Mouse (Mus musculus): Measurements from ENCODE around the gene Hivep3.

Hivep3 gene

DNA sequence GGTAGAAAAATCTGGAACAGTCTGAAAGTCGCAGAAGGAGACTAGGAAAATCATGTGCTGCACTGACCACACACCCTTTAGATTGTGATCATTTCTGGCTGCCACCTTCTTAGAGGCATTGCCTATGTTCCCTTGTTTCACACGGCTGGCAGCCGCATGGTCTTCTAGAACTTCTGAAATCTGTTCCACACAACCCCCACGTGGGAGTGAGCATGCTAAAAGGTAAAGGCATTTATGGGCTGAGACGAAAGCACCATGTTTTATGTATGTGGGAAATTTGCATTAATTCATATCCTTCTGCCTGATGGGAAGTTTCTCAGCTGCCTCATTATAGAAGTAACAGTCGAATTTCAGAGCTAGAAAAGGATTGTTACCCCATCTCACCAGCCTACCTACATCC lies 140.4 kb downstream of the Hivep3 start:
- DNase-seq (ENCODE audit: low spot score) = no peak

DNA sequence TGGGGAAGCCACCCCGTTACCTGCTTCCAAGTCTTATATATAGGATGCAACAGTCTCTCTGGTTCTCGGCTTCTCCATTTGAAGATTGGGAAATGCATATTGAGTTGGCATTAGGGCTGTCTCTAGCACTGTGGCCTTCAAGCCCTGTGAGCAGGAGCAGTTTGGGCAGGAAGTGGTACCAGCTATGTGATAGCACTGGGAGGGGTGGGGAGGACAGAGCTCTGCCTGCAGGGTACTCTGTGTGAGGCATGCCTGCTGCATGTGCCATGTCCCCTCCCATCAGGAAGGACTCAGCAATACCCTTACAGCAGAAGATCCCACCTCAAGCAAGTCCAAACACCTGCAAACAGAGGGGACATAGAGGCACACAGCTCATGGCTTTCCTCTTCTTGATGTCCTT lies 142.0 kb downstream of the Hivep3 start:
- DNase-seq (ENCODE audit: low spot score) = no peak

DNA sequence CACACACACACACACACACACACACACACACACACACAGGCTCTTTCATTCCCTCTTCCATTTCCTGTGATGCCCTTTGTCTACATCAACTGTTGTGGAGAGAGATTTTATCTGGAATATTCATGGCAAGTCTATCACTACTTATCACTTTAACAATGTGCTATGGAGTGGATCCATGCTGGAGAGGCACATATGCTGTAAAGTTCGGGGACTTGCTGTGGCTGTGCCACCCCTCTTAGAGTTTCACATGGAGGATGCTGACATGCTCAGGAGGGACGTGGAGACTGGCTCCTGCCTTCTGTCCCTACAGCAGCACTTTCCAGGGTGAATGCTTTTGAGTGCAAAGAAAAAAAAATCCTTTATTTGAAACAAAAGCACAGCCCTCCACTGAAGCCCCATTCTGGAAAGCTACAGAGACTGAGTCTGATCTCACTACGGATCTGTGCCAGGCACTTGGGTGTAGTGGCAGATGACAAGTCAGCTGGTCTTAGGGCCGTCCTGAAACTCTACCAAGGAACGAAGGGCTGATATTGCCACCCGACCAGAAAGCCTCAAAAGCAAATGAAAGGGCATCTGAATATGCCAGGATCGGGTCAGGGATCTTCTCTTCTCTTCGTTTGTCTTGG lies 143.1 kb downstream of the Hivep3 start:
- DNase-seq (ENCODE audit: low spot score) = no peak

GRCm38 (mm10) chr4:119878218-119878617 lies 144.6 kb downstream of the Hivep3 start:
- DNase-seq (ENCODE audit: low spot score) = no peak

DNA sequence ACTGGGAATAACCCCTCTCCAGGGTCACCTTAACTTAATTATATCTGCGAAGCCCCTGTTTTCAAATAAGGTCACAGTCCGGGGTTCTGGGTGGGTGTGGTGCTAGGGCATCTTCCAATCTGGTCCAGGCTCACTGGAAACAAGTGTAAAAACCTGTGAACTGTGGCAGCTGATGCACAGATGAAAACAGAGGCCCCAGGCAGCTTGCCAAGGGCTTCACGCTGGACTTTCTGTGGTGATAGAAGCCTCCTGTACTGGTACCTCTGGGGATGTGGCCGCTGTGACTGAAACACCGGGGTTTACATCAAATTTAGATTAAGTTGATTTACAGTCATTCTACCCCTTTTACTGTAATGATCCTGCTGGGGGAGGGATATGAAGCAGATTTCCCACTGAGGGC lies 146.1 kb downstream of the Hivep3 start:
- DNase-seq (ENCODE audit: low spot score) = no peak

DNA sequence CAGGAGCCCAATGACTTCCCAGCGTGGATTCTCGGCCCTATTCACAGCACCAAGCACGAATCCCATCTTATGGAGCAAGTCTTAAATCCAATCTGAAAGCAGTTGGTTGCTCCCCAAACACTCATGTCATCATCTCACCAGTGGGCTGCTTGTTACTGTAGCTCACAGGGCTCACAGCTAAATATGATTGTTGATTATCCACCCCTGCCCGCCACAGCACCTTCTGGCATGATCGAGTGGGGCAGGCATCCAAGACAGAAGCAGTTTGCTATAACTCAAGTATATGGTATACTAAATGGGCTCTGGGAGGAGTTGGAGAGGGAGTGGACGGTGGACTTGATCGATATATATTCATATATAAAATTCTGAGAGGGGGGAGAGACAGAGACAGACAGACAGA lies 146.7 kb downstream of the Hivep3 start:
- no peak for DNase-seq (ENCODE audit: low spot score)

- no peak for DNase-seq (ENCODE audit: low spot score)
Measured at GRCm38 (mm10) chr4:119881292-119881691, 147.7 kb downstream of the Hivep3 start.

GRCm38 (mm10) chr4:119882401-119882800 lies 148.8 kb downstream of the Hivep3 start:
- no peak for DNase-seq (ENCODE audit: low spot score)

DNA sequence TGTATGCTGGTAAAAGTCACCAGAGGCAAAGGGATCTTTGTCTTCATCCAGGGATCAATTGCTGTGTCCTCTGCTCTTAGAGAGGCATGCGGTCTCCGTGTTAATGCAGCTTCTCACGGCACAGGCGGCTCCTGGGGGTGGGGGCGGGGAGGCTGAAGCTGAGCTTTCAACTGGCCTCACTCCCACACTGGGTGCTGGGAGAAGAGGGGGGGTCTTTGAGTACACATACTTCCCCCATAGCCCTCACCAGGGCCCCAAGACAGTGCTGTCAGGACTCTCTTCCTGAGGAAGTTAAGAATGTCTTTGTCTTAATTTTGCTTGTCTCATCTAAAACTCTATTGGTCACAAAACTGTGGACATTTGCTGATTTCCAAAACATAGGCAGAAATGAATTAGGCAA lies 149.2 kb downstream of the Hivep3 start:
- DNase-seq (ENCODE audit: low spot score) = no peak

DNA sequence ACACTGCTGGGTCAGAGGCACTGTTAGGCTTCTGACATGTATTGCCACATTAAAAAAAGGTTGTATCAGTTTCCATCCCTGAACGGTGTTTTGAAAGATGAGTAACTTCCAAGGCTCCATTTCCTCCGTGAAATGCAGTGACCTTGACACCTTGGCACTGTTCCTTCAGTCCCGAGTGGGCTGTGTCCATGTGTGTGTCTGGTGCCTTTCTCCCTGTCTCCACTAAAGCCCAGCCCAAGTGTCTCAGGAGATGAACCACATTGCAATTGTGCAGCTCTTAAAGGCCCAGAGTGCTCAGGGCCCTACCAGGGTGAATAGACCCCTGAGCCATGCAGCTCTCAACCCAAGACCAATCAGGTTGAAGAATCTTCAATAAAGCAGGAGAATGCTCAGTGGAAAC lies 153.0 kb downstream of the Hivep3 start:
- DNase-seq (ENCODE audit: low spot score) = no peak

DNA sequence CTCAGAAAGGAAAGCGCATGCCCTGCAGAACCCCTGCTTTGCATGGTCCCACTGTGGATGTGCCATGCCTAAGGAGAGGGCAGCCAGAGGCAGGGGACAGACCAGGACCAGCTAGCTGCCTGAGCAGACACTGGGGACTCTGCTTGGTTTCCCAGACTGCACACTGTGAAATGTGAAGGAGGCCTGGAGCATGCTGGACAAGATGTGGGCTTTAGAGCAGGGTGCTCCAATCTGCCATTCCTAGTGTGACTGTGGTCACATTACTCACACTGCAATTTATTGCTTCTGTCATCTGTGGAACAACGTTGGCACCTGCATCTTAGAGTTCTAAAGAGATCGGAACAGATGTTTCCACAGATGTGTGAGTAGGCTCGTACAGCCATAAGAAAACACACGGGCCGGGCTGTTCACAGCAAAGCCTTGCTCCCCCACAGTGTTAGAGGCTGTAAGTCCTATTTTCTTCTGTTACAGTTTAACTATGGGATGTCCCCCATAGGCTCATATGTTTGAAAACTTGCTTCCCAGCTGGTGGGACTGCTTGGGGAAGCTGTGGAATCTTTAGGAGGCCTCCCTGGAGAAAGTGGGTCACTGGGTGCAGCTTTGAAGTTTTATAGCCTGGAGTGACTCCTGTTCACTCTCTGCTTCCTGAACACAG lies 154.1 kb downstream of the Hivep3 start:
- DNase-seq (ENCODE audit: low spot score) = no peak

DNA sequence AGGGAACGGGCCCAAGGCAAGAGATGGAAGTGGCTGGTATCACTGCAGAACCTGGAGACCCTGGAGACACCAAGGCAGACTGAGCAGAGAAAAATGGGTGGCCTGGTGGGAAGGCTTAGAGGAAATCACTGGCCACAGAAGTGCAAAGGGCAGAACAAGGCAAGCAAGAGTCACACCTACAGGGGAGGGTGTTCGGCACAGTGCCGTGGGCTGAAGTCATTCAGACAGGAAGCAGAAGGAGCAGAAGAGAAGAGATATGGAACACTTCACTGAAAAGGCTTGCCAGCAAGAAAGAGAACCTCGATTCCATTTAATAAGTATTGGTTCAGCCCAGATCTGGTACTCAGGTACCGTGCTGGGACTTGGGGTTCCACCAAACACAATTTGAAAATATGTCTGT lies 156.2 kb downstream of the Hivep3 start:
- no peak for DNase-seq (ENCODE audit: low spot score)

DNA sequence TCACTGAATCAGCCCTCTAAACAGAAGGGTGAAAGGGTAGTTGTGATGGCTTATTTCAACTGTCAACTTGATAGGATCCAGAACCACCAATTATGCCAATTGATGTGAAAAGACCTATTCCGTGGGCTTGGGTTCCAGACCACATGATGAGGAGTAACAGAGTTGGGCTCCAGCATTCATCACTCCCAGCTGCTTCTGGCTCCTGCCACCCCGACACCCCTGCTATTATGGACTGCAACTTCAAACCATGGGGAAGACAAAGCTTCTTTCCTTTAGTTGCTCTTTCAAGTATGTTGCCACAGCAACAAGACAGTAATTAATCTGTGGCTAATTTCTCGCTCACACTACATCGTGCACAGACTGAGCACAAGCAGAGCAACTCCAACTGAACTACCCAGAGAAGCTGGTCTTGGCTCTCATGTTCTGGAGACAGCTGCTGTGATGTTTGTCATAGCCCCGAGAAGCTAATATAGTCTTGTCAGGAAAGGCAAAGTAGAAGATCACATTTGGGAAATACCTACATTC lies 159.7 kb downstream of the Hivep3 start:
- no peak for DNase-seq (ENCODE audit: low spot score)

- DNase-seq (ENCODE audit: low spot score) = no peak
Measured at GRCm38 (mm10) chr4:119894797-119895458, 161.3 kb downstream of the Hivep3 start.

GRCm38 (mm10) chr4:119895504-119895903 lies 161.9 kb downstream of the Hivep3 start:
- no peak for DNase-seq (ENCODE audit: low spot score)

GRCm38 (mm10) chr4:119896572-119896971 lies 163.0 kb downstream of the Hivep3 start:
- no peak for DNase-seq (ENCODE audit: low spot score)

DNA sequence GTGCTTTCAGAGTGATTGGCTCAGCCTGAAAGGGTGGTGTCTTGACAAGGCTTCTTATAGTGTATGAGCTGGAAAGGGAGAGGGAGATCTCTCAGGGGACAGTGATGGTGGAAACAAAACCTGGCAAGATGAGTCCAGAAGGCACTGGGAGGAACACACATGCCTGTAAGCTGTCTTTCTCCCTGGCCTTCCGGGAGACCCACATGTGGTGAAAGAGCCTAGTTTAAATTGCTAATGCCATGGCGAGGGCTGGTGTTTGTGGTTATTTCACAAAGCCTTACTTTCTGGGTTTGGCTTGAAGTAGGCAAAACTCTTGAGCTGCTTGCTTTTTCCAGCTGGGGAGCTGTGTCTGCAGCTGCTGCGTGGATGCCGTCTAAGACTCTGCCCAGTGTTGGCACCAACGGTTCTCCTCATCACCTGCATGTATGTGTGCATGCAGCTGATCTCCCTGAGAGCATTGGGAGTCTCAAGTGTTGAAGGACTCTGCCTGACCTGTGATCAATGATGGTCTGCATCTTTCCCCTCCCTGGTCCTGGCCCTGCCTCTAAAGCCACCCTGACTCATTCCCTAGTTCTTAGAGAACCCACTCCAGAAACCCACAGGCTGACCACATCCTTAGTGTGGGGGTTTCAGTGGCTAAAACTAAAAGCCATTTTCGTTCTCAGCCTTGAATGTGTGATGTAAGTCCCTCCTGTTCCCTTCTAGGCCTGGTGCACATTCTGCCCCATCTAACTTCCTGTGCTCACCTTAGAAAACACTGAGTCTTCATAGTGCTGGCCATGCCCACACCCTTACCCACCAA lies 163.7 kb downstream of the Hivep3 start:
- no peak for DNase-seq (ENCODE audit: low spot score)

DNA sequence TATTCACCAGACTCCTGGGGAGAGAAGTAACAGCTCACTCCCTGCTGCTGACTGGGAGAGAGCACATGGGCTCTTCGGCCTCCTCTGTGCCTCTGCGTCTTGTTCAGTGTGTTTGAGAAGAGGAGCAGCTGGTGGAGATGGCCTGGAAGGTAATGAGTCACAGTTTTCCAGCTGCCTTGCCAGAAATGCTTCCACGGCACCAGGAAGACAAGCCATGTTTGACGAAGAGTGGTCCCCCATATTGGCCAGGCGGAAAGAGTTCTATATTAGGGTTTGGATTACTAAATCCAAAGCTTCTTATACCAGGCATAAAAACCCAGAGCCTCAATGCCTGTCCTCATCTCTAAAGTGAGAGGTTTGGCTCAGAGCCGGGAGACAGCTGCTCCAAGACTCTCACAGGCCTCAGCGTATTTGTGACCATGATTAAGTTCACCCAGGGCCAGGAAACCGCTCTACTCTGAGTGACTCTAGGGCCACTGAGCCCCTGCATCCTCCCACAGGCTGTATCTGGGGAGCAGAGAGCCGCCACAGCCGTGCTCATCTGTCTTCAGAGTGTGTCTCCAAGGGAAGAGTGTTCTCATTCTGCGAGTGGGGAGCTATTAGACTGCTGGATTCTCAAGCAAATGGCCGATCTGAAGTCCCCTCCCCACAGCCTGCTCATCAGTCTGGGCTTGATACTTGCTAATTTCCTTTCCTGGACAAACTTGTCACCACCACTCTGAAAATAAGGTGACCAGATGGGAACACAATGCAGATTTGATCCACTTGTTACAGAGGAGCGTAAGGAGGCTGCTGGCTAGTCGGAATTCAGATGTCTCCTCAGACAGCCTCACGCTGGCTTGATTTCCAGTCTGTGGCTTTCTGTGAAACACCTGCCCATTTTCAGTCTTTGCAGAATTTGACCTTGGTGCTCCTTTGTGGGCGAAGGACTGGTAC lies 168.2 kb downstream of the Hivep3 start:
- no peak for DNase-seq (ENCODE audit: low spot score)

- DNase-seq (ENCODE audit: low spot score) = no peak
Measured at GRCm38 (mm10) chr4:119903328-119903727, 169.7 kb downstream of the Hivep3 start.

DNA sequence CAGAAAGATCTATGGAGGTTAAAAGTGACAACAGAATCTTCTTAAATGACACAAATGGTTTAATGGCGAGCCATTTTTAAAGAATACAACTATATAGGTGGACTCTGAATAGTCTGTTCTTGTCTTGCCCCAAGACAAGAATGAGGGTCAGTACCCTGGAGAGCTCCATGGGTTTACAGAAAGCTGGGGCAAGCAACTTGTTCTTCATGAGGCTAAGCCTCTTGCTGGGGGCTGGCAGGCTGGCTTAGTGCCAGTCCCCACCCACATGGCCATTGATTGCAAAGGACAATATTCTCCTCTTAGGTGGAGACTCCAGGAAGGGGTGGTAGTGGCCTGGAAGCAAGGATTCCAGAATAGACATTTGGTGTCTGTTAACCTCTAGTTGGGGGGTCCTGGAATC lies 170.2 kb downstream of the Hivep3 start:
- DNase-seq (ENCODE audit: low spot score) = no peak

DNA sequence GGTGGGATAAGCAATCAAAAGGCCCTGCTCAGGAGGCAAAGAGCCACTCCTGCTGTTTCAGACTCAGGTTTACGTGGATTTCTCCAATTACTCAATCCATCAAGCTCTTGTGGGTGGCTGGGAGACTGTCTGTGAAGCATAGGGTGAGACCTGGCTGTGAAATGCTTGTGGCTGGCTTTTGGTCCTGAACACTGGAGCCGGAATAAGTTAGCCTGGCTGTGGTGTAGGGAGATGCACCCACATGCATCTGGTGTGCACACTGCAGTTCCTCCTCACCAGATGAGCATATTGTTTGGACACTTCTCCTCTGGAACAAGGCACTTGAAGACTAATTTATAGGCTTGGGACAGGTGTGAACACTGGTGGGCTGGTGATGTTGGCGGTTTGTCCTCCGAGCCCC lies 170.7 kb downstream of the Hivep3 start:
- no peak for DNase-seq (ENCODE audit: low spot score)
